Mouse (Mus musculus): ENCODE data around the gene Clspn. TPM values are rescaled to one million over a fixed set of nuclear protein-coding genes. Genes with fewer than 3 reads are reported as not detected.
"Not testable (repeated sequence)": the region's sequence is repeated elsewhere in the genome, so short reads cannot be mapped to it uniquely, and the experiment has no call there.

The Clspn gene
- total and polyA plus RNA-seq, 3 experiments = 42.0 to 618 (median 64.0) TPM

DNA sequence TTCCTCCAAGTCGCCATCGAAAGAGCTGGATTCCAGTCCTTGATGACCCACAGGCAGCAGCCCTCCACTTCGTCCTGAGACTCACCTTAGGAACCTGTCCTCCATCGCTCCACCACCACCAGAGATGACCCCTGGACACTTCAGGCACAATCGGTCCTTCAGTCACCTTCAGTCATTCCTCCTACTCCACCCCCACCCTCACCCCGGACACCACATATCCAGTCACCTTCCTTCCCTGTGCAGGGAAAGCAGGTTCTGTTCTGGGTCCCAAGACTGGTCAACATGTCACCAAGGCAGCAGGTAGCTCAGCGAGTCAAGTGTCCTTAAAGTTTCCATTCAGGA is 23.0 kb upstream of the Clspn start:
- no peak for TF ChIP-seq ZKSCAN1 (IDR thresholded peaks at IDR 0.05; ENCODE audit: low read depth, low read length)
- TF ChIP-seq POLR2A (IDR thresholded peaks at IDR 0.05; ENCODE audit: control insufficient read depth in 1 of 2, insufficient read depth in 1 of 2, low read depth in 1 of 2, low read length in 2 of 2, poor library complexity in 1 of 2) = 0 out of 4 replicates have a peak, but pooled peaks of 1 of the 2 experiments have one; percentile 52
- H3K27me3 ChIP-seq (ENCODE audit: control insufficient read depth in 1 of 2, insufficient read depth in 2 of 2, low read length in 2 of 2) = peaks cover 2 to 5% of the 10 kb centered on the region in 2 experiments
- peak overlapping the region; percentile 45 to 68; a peak in 3 of 4 replicates for H3K4me3 ChIP-seq (ENCODE audit: control insufficient read depth in 1 of 2, insufficient read depth in 1 of 2, low read depth in 2 of 2, low read length in 2 of 2)
- peaks cover 0 to 6% of the 10 kb centered on the region in 2 experiments; a peak in 2 of 4 replicates for H3K36me3 ChIP-seq (ENCODE audit: control insufficient read depth in 1 of 2, insufficient read depth in 2 of 2, low read length in 2 of 2)
- H3K4me1 ChIP-seq (ENCODE audit: control insufficient read depth in 1 of 2, insufficient read depth in 2 of 2, low read length in 2 of 2) = peaks cover 2 to 9% of the 10 kb centered on the region in 2 experiments; a peak in 2 of 4 replicates
- DNase-seq (ENCODE audit: low read depth, low spot score) = no peak
- peak overlapping the region; percentile 53 for H3K9ac ChIP-seq (ENCODE audit: control insufficient read depth, low read depth, low read length, poor library complexity, severe bottlenecking)
- H3K9me3 ChIP-seq (replicated peaks; ENCODE audit: insufficient read depth, low read length) = no peaks in the 10 kb centered on the region
- no peaks in the 10 kb centered on the region; the same call in 1 of the 2 replicates for H3K79me2 ChIP-seq (ENCODE audit: control insufficient read depth, insufficient read depth, low read length, poor library complexity)
- H3K27ac ChIP-seq (ENCODE audit: control insufficient read depth, low read depth, low read length) = no peak overlapping the region

GRCm38 (mm10) chr4:126535631-126536030 is 21.1 kb upstream of the Clspn start:
- H3K27ac ChIP-seq (ENCODE audit: control insufficient read depth, low read depth, low read length); H3K4me1 ChIP-seq (ENCODE audit: control insufficient read depth in 1 of 2, insufficient read depth in 2 of 2, low read length in 2 of 2); H3K79me2 ChIP-seq (ENCODE audit: control insufficient read depth, insufficient read depth, low read length, poor library complexity); H3K27me3 ChIP-seq (ENCODE audit: control insufficient read depth in 1 of 2, insufficient read depth in 2 of 2, low read length in 2 of 2); H3K36me3 ChIP-seq (ENCODE audit: control insufficient read depth in 1 of 2, insufficient read depth in 2 of 2, low read length in 2 of 2); H3K9ac ChIP-seq (ENCODE audit: control insufficient read depth, low read depth, low read length, poor library complexity, severe bottlenecking); H3K4me3 ChIP-seq (ENCODE audit: control insufficient read depth in 1 of 2, insufficient read depth in 1 of 2, low read depth in 2 of 2, low read length in 2 of 2); H3K9me3 ChIP-seq (replicated peaks; ENCODE audit: insufficient read depth, low read length); DNase-seq (ENCODE audit: low read depth, low spot score): not testable (repeated sequence)

DNA sequence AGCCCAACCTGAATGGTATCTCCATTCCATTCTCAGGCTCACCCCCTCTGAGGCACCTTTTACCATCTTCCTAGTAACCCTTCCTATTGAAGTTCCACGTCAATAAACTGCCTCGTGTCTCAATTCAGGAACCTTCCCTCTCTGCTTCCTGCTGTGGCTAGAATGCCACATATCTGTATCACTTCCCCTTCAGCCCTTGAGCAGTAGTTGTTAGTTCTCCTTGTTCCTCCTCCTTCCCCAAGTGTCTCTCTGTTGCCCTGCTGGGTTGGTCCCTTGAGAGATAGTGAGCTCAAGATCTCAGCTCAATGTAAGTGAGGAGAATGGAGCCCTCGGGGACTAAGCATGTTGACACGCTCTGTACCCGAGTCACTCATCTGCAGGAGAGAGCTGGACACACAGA is 19.9 kb upstream of the Clspn start:
- Histone ChIP-seq H3K4me3 (ENCODE audit: control insufficient read depth in 1 of 2, insufficient read depth in 1 of 2, low read depth in 2 of 2, low read length in 2 of 2) (no peak overlapping the region), H3K79me2 (ENCODE audit: control insufficient read depth, insufficient read depth, low read length, poor library complexity) (no peaks in the 10 kb centered on the region; the same call in 1 of the 2 replicates), H3K9me3 (replicated peaks; ENCODE audit: insufficient read depth, low read length) (no peaks in the 10 kb centered on the region), H3K9ac (ENCODE audit: control insufficient read depth, low read depth, low read length, poor library complexity, severe bottlenecking) (peak overlapping the region; percentile 8; the same call in 1 of the 2 replicates), H3K4me1 (ENCODE audit: control insufficient read depth in 1 of 2, insufficient read depth in 2 of 2, low read length in 2 of 2) (peaks cover 2 to 9% of the 10 kb centered on the region in 2 experiments; a peak in 3 of 4 replicates), H3K27ac (ENCODE audit: control insufficient read depth, low read depth, low read length) (peak overlapping the region; percentile 34), H3K27me3 (ENCODE audit: control insufficient read depth in 1 of 2, insufficient read depth in 2 of 2, low read length in 2 of 2) (peaks cover 0 to 5% of the 10 kb centered on the region in 2 experiments; a peak in 3 of 4 replicates), H3K36me3 (ENCODE audit: control insufficient read depth in 1 of 2, insufficient read depth in 2 of 2, low read length in 2 of 2) (peaks cover 0 to 8% of the 10 kb centered on the region in 2 experiments; a peak in 2 of 4 replicates)
- no peak for TF ChIP-seq TAL1 (IDR thresholded peaks at IDR 0.05; ENCODE audit: low read length)
- TF ChIP-seq MYC (IDR thresholded peaks at IDR 0.05; ENCODE audit: low read depth, low read length) = peak; percentile 92
- no peak for TF ChIP-seq UBTF (IDR thresholded peaks at IDR 0.05; ENCODE audit: borderline replicate concordance, insufficient read depth, low read depth, low read length)
- TF ChIP-seq ZNF384 (IDR thresholded peaks at IDR 0.05; ENCODE audit: low read depth, low read length) = no peak
- TF ChIP-seq BHLHE40 (IDR thresholded peaks at IDR 0.05; ENCODE audit: borderline replicate concordance, low read depth, low read length) = no peak
- TF ChIP-seq TBP (IDR thresholded peaks at IDR 0.05; ENCODE audit: low read depth, low read length) = peak; percentile 57; the same call in 1 of the 2 replicates
- peak in 1 of 2 experiments; percentile 37; a peak in 1 of 4 replicates for TF ChIP-seq POLR2A (IDR thresholded peaks at IDR 0.05; ENCODE audit: control insufficient read depth in 1 of 2, insufficient read depth in 1 of 2, low read depth in 1 of 2, low read length in 2 of 2, poor library complexity in 1 of 2)
- peak; percentile 89 for TF ChIP-seq MAX (IDR thresholded peaks at IDR 0.05; ENCODE audit: low read length)
- TF ChIP-seq ELF1 (IDR thresholded peaks at IDR 0.05; ENCODE audit: low read depth, low read length) = peak; percentile 56
- TF ChIP-seq EP300 (IDR thresholded peaks at IDR 0.05; ENCODE audit: low read depth in 1 of 2, low read length in 2 of 2) = peak; percentile 51 to 77; a peak in 2 of 4 replicates
- TF ChIP-seq ETS1 (IDR thresholded peaks at IDR 0.05; ENCODE audit: low read depth, low read length) = peak; percentile 54; the same call in 1 of the 2 replicates
- peak; percentile 83 for TF ChIP-seq SIN3A (IDR thresholded peaks at IDR 0.05; ENCODE audit: low read length)
- TF ChIP-seq HCFC1 (IDR thresholded peaks at IDR 0.05; ENCODE audit: low read depth, low read length) = 0 out of 2 replicates have a peak, but pooled peaks have one; percentile 39
- peak; percentile 23; the same call in 1 of the 2 replicates for TF ChIP-seq GATA1 (IDR thresholded peaks at IDR 0.05; ENCODE audit: low read depth, low read length)
- peak; percentile 57 for TF ChIP-seq RCOR1 (IDR thresholded peaks at IDR 0.05; ENCODE audit: low read depth, low read length)
- DNase-seq (ENCODE audit: low read depth, low spot score) = peak; percentile 88

All from MEL (cell line).